Mouse (Mus musculus) CH12.LX (cell line): ENCODE data around the gene Papss2.

Experiments used
- CHD1 ChIP-seq: IDR thresholded peaks from 2 replicates; pipeline ENCODE4 v1.6.1; 2012; ENCODE audit warnings: low read depth, low read length, improper control_type of control experiment, inconsistent platforms
- CTCF ChIP-seq, 2 experiments: IDR thresholded peaks in 1 of 2; conservative IDR thresholded peaks in 1 of 2; 2 replicates each; pipeline ENCODE4 v1.5.1; 2011 to 2012; ENCODE audit warnings: low read depth in 2 of 2, low read length in 2 of 2, improper control_type of control experiment in 1 of 2, inconsistent platforms in 1 of 2, mild to moderate bottlenecking in 1 of 2, moderate library complexity in 1 of 2
- E2F4 ChIP-seq: IDR thresholded peaks from 2 replicates; pipeline ENCODE4 v1.6.1; 2011; ENCODE audit warnings: low read depth, low read length, improper control_type of control experiment; ENCODE audit not compliant: insufficient replicate concordance
- EP300 ChIP-seq: IDR thresholded peaks from 2 replicates; pipeline ENCODE4 v1.6.1; 2011; ENCODE audit warnings: low read length, improper control_type of control experiment
- HCFC1 ChIP-seq: IDR thresholded peaks from 2 replicates; pipeline ENCODE4 v1.6.1; 2012; ENCODE audit warnings: low read depth, mild to moderate bottlenecking, inconsistent platforms, low read length, improper control_type of control experiment
- IRF4 ChIP-seq: IDR thresholded peaks from 2 replicates; pipeline ENCODE4 v1.6.1; 2014; ENCODE audit warnings: low read depth, mild to moderate bottlenecking, inconsistent platforms, low read length, improper control_type of control experiment
- POLR2AphosphoS2 ChIP-seq: IDR thresholded peaks from 2 replicates; pipeline ENCODE4 v1.6.1; 2011; ENCODE audit warnings: low read depth, low read length, improper control_type of control experiment
- SMC3 ChIP-seq: IDR thresholded peaks from 2 replicates; pipeline ENCODE4 v1.6.1; 2011; ENCODE audit warnings: low read depth, low read length, improper control_type of control experiment
- USF1 ChIP-seq: IDR thresholded peaks from 2 replicates; pipeline ENCODE4 v1.6.1; 2014; ENCODE audit warnings: low read depth, mild to moderate bottlenecking, inconsistent platforms, low read length, improper control_type of control experiment
- ZKSCAN1 ChIP-seq: IDR thresholded peaks from 2 replicates; pipeline ENCODE4 v1.6.1; 2012; ENCODE audit warnings: low read depth, inconsistent platforms, low read length, improper control_type of control experiment, borderline replicate concordance

DNA sequence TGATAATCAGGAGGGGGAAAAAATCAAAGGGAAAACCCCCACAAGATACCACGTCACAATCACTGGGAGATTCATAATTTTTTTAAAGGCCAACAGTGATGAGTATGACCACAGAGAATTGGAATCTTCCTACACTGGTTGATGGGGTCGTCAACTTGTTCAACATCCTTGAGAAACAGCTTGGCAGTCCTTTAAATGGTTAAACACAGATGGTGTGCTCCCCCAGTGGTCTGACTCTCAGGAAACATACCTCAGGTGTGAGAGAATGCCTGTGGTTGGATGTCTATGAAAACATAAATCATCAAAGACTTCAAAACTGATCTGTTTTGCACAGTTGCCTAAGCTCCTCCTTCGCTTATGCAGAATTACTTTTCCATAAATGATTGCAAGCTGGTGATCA lies 20.7 kb upstream of the Papss2 start:
- TF ChIP-seq CHD1, result no peak
- TF ChIP-seq SMC3, result no peak
- TF ChIP-seq CTCF (conservative IDR thresholded peaks at IDR 0.05 in 1 of 2, IDR thresholded peaks at IDR 0.05 in 1 of 2; ENCODE audit: low read depth in 2 of 2, low read length in 2 of 2), result no peak
- TF ChIP-seq E2F4, result no peak
- no peak for TF ChIP-seq IRF4
- TF ChIP-seq USF1, result no peak
- TF ChIP-seq EP300, result no peak
- TF ChIP-seq ZKSCAN1, result no peak
- TF ChIP-seq HCFC1, result no peak
- no peak for TF ChIP-seq POLR2AphosphoS2
